Mouse (Mus musculus): ENCODE results near the gene Cdkal1. TPM values are rescaled to one million over a fixed set of nuclear protein-coding genes. Genes with fewer than 3 reads are reported as not detected.

The Cdkal1 gene
- total RNA-seq, 1 experiment: 20.8 TPM

- TF ChIP-seq CHD2 (IDR thresholded peaks at IDR 0.05; ENCODE audit: low read depth, low read length): no peak
- TF ChIP-seq ZNF384 (IDR thresholded peaks at IDR 0.05; ENCODE audit: low read depth, low read length): no peak
- no peak for TF ChIP-seq HCFC1 (IDR thresholded peaks at IDR 0.05; ENCODE audit: borderline replicate concordance, insufficient read depth, low read length)
- no peak for TF ChIP-seq ZC3H11A (IDR thresholded peaks at IDR 0.05; ENCODE audit: borderline replicate concordance, low read depth, low read length)
- Histone ChIP-seq H3K9me3 (ENCODE audit: control insufficient read depth, insufficient read depth, low read depth, low read length) (no peaks in the 10 kb centered on the region), H3K4me1 (ENCODE audit: control insufficient read depth in 2 of 2, insufficient read depth in 2 of 2, low read length in 2 of 2, poor library complexity in 1 of 2) (peaks cover 3 to 4% of the 10 kb centered on the region in 2 experiments; a peak in 3 of 4 replicates), H3K9ac (ENCODE audit: insufficient read depth, low read depth, low read length, poor library complexity, severe bottlenecking) (no peak overlapping the region), H3K4me3 (ENCODE audit: insufficient read depth in 1 of 2, low read depth in 1 of 2, low read length in 2 of 2, poor library complexity in 1 of 2, severe bottlenecking in 1 of 2) (no peak overlapping the region), H3K27ac (ENCODE audit: insufficient read depth, low read depth, low read length, poor library complexity, severe bottlenecking) (no peak overlapping the region), H3K36me3 (ENCODE audit: control insufficient read depth, insufficient read depth, low read length, poor library complexity, severe bottlenecking) (no peaks in the 10 kb centered on the region)
- in situ Hi-C loops (cut with MboI; ENCODE audit: low sequenced_read_pairs in 2 of 2, unreplicated experiment in 2 of 2): no loop called here
- DNase-seq (ENCODE audit: low read depth, low spot score): no peak
These were observed 484.1 kb downstream of the Cdkal1 start for GRCm38 (mm10) chr13:29371466-29371771.

GRCm38 (mm10) chr13:29370731-29371465 is 484.6 kb downstream of the Cdkal1 start:
- Histone ChIP-seq H3K4me1 (ENCODE audit: control insufficient read depth in 2 of 2, insufficient read depth in 2 of 2, low read length in 2 of 2, poor library complexity in 1 of 2) (peaks cover 3 to 4% of the 10 kb centered on the region in 2 experiments; a peak in 3 of 4 replicates), H3K36me3 (ENCODE audit: control insufficient read depth, insufficient read depth, low read length, poor library complexity, severe bottlenecking) (no peaks in the 10 kb centered on the region), H3K9ac (ENCODE audit: insufficient read depth, low read depth, low read length, poor library complexity, severe bottlenecking) (no peak overlapping the region), H3K9me3 (ENCODE audit: control insufficient read depth, insufficient read depth, low read depth, low read length) (no peaks in the 10 kb centered on the region), H3K27ac (ENCODE audit: insufficient read depth, low read depth, low read length, poor library complexity, severe bottlenecking) (no peak overlapping the region), H3K4me3 (ENCODE audit: insufficient read depth in 1 of 2, low read depth in 1 of 2, low read length in 2 of 2, poor library complexity in 1 of 2, severe bottlenecking in 1 of 2) (no peak overlapping the region)
- DNase-seq (ENCODE audit: low read depth, low spot score): peak; percentile 43
- in situ Hi-C loops (cut with MboI; ENCODE audit: low sequenced_read_pairs in 2 of 2, unreplicated experiment in 2 of 2): no loop called here
- TF ChIP-seq MAFK (IDR thresholded peaks at IDR 0.05; ENCODE audit: insufficient read depth, low read depth, low read length): no peak
- no peak for TF ChIP-seq ZNF384 (IDR thresholded peaks at IDR 0.05; ENCODE audit: low read depth, low read length)
- TF ChIP-seq CHD2 (IDR thresholded peaks at IDR 0.05; ENCODE audit: low read depth, low read length): no peak
- no peak for TF ChIP-seq ZC3H11A (IDR thresholded peaks at IDR 0.05; ENCODE audit: borderline replicate concordance, low read depth, low read length)
- no peak for TF ChIP-seq HCFC1 (IDR thresholded peaks at IDR 0.05; ENCODE audit: borderline replicate concordance, insufficient read depth, low read length)

GRCm38 (mm10) chr13:29368806-29369205 is 486.7 kb downstream of the Cdkal1 start:
- Histone ChIP-seq H3K9ac (ENCODE audit: insufficient read depth, low read depth, low read length, poor library complexity, severe bottlenecking) (no peak overlapping the region), H3K4me3 (ENCODE audit: insufficient read depth in 1 of 2, low read depth in 1 of 2, low read length in 2 of 2, poor library complexity in 1 of 2, severe bottlenecking in 1 of 2) (no peak overlapping the region), H3K27ac (ENCODE audit: insufficient read depth, low read depth, low read length, poor library complexity, severe bottlenecking) (no peak overlapping the region), H3K9me3 (ENCODE audit: control insufficient read depth, insufficient read depth, low read depth, low read length) (no peaks in the 10 kb centered on the region), H3K4me1 (ENCODE audit: control insufficient read depth in 2 of 2, insufficient read depth in 2 of 2, low read length in 2 of 2, poor library complexity in 1 of 2) (peaks cover 3 to 4% of the 10 kb centered on the region in 2 experiments; a peak in 3 of 4 replicates), H3K36me3 (ENCODE audit: control insufficient read depth, insufficient read depth, low read length, poor library complexity, severe bottlenecking) (no peaks in the 10 kb centered on the region)
- TF ChIP-seq CHD2 (IDR thresholded peaks at IDR 0.05; ENCODE audit: low read depth, low read length) (no peak), MAFK (IDR thresholded peaks at IDR 0.05; ENCODE audit: insufficient read depth, low read depth, low read length) (no peak), ZC3H11A (IDR thresholded peaks at IDR 0.05; ENCODE audit: borderline replicate concordance, low read depth, low read length) (no peak), ZNF384 (IDR thresholded peaks at IDR 0.05; ENCODE audit: low read depth, low read length) (no peak), HCFC1 (IDR thresholded peaks at IDR 0.05; ENCODE audit: borderline replicate concordance, insufficient read depth, low read length) (no peak)
- in situ Hi-C loops (cut with MboI; ENCODE audit: low sequenced_read_pairs in 2 of 2, unreplicated experiment in 2 of 2): no loop called here
- peak; percentile 48 for DNase-seq (ENCODE audit: low read depth, low spot score)

- Histone ChIP-seq H3K9ac (ENCODE audit: insufficient read depth, low read depth, low read length, poor library complexity, severe bottlenecking) (no peak overlapping the region), H3K4me3 (ENCODE audit: insufficient read depth in 1 of 2, low read depth in 1 of 2, low read length in 2 of 2, poor library complexity in 1 of 2, severe bottlenecking in 1 of 2) (no peak overlapping the region), H3K9me3 (ENCODE audit: control insufficient read depth, insufficient read depth, low read depth, low read length) (no peaks in the 10 kb centered on the region), H3K4me1 (ENCODE audit: control insufficient read depth in 2 of 2, insufficient read depth in 2 of 2, low read length in 2 of 2, poor library complexity in 1 of 2) (no peaks in the 10 kb centered on the region), H3K36me3 (ENCODE audit: control insufficient read depth, insufficient read depth, low read length, poor library complexity, severe bottlenecking) (no peaks in the 10 kb centered on the region), H3K27ac (ENCODE audit: insufficient read depth, low read depth, low read length, poor library complexity, severe bottlenecking) (no peak overlapping the region)
- no peak for DNase-seq (ENCODE audit: low read depth, low spot score)
- no peak for TF ChIP-seq HCFC1 (IDR thresholded peaks at IDR 0.05; ENCODE audit: borderline replicate concordance, insufficient read depth, low read length)
- TF ChIP-seq ZC3H11A (IDR thresholded peaks at IDR 0.05; ENCODE audit: borderline replicate concordance, low read depth, low read length): no peak
- TF ChIP-seq CHD2 (IDR thresholded peaks at IDR 0.05; ENCODE audit: low read depth, low read length): no peak
- TF ChIP-seq MAFK (IDR thresholded peaks at IDR 0.05; ENCODE audit: insufficient read depth, low read depth, low read length): no peak
- TF ChIP-seq ZNF384 (IDR thresholded peaks at IDR 0.05; ENCODE audit: low read depth, low read length): no peak
- in situ Hi-C loops (cut with MboI; ENCODE audit: low sequenced_read_pairs in 2 of 2, unreplicated experiment in 2 of 2): no loop called here
These were observed 490.4 kb downstream of the Cdkal1 start for GRCm38 (mm10) chr13:29364901-29365625.

All from ES-E14 (cell line).